Mouse (Mus musculus) urinary bladder, postnatal 25 days (tissue): ENCODE results near the gene Nrtn.

Source experiments
- DNase-seq: peaks from one replicate; pipeline ENCODE4 v3.0.0; 2022; ENCODE audit warnings: low spot score

Gene Nrtn

DNA sequence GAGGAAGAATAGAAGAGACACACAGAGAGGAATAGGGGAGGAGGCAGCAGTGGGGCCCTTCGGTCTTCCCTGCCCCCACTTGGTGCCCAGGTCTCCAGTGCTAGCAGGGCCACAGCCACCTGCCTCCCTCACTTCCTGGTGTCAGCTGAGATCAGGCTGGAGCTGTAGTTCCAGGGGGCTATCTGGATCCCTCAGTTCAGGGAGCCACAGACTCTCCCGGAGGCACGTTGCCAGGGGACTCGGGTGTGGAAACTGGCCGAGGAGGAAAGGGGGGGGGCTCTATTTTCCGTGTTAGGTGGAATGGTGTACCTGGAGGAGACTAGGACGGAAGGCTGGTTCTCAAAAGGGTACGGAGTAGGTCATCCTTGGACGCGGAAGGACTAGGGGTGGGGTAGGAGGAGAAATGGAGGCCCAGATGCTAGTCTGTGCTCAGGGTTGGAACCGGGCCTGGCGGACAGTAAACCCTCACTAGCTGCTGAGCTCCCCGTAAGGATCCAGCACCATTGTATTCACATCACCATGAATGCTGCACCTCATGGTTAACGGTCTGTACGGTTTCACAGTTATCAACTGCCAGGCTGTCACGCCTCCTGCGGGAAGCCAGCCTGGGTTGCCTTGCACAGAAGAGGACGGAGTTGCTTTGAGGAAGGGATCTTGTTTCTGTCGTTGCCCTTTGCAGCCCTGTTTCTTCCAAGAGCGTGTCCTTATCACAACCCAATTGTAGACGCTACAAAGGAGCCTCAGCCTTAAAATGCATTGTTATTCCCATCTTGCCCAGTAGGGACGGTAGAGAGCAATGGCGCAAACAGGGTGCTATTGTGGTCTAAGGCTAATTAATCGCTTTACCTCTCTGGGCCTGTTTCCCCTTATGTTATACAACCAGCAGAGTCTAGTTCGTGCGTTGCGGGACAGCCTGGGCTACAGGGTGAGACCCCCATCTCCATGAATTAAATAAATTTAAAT is 5.7 kb upstream of the Nrtn start:
- DNase-seq, result peak; percentile 46

DNA sequence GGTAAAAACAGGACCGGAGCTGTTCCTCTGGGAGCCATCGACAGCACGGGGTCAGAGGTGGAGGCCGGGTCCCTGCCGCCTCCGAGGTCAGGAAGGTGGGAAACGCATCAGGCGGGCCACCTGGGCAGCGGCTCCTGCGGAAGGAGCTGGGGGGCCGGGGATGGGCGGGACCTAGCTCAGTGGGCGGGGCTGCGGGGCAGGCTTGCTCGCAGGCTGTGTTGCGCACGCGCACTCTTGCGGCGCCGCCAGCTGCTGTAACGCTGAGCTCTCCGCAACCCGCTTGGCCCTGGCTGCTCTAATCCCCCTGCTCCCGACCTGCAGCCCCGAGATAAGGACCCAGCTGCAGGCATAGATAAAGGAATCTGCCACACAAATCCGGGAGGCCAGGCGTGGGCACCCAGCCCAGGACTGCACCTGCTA is 4.7 kb upstream of the Nrtn start:
- peak; percentile 86 for DNase-seq

DNA sequence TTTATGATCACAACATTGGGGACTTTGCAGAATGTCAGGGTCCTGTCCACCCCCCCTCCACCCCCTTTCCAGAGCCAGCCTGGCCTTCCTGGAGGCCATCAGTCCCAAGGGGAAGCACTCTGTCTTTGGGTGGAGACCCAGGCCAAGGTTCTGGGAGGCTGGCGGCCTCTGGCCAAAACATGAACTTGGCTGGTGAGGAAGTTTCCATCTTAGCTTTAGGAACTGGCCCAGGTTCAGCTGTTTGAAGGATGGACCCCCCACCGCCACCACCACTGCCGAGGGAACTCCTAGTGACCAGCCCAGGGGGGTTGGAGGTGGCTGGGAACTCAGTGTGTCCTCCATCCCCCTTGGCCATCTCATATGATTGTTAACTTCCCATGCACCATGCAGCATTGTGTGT is 3.7 kb upstream of the Nrtn start:
- no peak for DNase-seq

DNA sequence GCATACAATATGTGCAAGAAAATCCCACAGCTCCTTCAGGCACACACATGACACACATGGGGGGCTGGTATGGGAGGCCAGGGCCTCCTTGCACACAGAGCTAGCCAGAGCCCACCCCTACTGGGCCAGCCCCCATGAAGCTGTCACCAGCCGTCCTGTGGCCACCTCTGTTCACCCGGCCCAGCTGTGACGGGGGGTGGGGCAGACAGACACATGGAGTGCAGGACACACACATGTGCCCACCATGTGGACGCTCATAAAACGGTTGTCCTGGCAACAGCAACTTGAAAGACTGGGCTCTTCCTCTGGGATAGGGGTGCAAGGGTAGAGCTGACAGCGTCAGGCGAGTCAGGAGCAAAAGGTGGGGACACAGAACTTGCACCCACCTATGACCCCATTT is 1.9 kb upstream of the Nrtn start:
- no peak for DNase-seq

DNA sequence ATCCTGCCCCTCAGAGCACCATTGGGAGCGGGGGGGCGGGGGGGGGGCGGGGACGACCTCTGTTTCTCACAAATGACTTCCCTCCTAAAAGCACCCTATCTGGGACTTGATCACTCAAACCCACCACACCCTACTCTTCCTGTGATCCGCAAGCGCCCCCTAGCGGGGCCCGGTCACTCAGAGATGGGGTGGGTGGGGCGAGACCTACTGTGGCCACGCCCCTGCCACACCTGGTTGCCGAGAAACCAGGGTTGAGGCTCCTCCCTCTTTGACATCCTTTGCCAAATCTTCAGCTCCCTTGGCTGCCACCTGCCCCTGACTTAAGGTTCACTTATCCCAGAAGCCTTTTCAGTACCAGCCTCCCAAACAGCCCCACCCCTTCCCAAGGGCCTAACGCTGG is 802 bp upstream of the Nrtn start:
- peak; percentile 86 for DNase-seq

DNA sequence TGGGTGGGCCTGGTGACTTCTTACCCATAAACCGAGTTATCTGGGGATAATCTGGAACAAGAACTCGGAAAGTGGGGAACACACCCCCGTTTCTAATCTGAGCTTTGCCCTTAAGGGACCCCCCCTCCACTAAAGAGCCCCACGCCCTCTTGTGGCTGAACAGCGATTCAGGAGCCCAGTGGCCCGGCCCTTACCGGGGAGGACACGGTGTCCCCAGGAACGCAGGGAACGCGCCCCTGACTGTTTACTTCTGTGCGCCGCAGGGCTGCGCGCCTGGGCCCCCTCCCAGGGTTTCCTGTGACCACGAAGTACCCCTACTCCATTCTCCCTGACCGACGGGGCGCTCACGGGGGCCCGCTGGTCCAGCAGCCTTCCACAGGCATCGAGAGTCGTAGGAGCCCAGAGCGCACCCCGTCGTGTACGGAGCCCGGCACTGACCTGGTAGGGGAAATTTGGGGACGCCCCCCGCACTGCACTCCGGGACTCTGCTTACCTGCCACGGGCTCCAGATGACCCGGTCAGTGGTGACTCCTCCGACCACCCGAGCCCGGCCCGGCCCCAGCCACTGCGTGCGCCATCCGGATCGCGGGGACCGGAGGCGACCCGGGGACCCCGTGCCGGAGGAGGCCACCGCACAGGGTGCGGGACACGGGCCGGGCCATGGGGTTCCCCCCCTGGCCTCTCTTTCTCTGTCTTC is 479 bp downstream of the Nrtn start:
- peak; percentile 54 for DNase-seq

DNA sequence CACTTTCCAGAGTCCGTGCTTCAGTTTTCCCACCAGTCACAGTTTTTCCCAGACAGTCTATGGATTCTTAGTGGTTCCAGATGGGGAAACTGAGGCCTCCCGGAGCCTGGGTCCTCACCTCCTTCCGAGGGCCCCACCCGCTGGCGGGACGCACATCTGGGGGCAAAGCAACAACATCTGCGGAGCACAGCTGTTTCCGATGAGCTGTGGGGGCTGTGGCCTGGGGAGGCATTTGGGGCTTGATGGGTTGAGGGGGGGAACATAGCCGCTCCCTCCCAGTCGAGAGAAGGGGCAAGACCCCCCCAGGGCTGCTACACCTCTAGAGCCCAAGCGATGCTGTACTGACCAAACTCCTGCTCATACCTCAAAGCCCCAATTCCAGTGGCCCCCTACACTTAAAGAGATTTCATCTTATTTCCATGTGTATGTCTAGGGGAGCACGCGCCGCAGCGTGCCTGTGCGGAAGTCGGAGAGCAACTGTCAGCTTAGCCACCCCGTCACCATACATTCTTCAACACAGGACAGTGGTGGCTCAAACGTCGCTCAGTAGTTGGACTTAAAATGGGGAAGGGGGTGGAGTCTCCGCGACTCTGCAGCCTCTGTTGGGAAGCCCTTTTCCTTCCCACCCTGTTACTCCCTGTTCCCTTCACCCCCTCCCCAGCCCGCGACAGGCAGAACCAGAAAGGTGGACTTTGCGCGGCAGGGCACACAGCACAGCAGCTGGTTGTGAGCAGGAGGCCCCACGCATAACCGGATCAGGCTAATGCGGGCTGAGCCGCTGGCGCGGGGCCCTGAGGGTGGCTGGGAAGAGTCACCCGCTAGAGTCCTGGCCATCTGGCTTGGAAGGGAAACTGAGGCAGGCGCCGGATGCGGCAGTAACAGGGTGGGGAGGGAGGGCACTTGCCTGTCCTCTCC is 2.8 kb downstream of the Nrtn start:
- DNase-seq, result no peak

DNA sequence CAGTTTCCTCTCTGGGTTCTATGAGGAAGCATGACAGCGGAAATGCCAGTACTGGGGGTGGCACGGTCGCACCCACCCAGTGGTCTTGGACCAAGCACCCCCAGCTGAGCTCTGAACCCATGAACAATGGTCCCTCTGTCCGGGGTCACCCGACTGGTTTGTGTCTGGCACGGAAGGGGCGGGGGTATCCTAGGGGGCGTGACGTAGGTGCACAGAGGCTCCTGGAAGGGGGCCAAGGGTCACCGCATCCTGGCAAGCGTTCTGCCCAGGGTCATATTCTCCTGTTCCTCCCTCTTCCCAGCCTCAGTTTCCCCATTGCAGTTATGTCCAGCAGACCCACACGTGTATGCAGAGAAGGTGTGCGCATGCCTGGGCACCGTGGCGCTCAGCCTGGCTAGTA is 3.9 kb downstream of the Nrtn start:
- no peak for DNase-seq

DNA sequence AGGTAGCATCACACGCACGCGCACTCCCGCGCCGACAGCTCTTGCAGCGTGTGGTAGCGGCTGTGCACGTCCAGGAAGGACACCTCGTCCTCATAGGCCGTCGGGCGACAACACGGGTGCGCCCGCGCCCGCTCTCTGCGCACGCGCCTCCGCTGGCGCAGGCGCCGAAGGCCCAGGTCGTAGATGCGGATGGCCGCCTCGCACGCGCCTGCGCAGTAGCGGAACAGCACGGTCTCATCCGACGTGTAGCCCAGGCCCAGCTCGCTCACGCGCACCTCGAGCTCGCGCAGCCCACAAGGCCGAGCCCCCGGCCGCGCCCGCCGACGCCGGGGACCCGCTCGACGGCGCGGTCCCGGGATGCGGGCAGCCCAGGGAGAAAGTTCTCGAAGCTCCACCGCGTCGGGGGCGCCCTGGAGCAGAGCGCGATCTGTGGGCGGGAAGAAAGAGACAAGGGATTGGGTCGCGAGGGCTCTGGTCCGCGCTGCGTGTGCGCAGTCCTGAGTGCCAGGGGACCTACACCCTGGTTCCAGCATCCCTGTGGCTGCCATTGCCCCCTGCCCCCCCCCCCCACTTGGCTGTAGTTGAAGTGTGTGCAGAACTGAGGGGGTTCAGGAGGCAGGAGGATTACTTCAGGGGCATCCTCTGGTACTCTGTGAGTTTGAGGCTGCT is 5.8 kb downstream of the Nrtn start:
- DNase-seq, result no peak

DNA sequence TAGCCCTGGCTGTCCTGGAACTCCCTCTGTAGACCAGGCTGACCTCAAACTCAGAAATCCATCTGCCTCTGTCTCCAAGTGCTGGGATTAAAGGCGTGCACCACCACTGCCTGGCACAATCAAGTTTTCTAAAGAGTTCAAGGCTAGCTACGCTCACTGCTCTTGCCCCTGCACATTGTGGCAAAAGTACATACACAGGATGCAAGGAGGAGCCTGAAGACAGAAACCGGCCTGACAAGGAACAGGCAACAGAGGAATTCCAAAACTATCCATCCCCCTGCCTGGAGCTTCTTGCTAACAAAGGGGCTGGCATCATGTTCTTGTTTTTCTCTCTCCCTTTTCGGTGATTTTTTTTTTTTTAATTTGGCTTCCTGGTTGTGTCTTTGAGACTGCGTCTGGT is 13.2 kb downstream of the Nrtn start:
- DNase-seq, result no peak

DNA sequence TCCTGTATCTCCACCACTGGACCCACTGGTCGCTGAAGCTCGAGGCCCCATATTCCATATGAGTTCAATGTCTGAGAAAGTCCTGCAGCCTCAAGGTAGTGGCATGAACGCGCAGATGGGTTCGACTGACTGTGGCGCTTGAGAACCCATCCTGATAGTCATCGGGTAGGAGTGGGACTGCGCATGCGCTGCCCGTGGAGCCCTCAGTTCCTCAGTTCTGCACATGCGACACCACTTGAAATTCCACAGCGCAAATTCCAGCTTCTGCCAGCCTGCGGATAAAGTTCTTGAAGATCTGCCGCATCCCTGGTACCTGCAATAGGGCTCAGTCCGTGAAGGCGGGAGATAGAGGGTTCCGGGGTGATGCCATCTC is 16.6 kb downstream of the Nrtn start:
- DNase-seq, result no peak

DNA sequence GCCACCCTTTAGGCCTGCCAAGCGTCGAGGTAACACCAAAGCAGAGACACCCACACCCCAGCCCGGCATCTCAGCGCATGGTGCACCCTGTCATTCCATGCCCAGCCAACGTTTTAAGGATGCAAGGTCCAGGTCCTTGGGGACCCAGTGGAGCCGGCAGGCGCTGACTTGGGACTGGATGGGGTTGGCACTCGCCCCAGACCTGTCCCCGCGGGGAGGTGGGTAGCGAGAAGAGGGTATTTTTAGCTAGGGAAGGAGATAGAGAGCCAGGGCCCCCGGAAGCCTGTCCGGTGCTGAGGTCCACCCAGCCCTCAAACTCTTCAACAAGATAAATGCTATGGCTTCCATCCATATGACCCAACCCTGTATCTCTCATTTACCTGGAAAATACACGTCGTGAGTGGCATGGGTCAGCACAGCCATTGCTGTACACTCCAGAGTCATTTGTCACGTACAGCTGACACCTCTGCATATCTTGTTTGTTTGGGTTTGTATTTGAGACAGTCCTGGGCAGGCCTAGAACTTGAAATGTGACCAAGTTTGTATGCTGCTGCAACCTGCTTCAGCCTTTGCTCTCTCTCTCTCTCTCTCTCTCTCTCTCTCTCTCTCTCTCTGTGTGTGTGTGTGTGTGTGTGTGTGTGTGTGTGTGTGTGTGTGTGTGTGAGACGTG is 17.1 kb downstream of the Nrtn start:
- no peak for DNase-seq

DNA sequence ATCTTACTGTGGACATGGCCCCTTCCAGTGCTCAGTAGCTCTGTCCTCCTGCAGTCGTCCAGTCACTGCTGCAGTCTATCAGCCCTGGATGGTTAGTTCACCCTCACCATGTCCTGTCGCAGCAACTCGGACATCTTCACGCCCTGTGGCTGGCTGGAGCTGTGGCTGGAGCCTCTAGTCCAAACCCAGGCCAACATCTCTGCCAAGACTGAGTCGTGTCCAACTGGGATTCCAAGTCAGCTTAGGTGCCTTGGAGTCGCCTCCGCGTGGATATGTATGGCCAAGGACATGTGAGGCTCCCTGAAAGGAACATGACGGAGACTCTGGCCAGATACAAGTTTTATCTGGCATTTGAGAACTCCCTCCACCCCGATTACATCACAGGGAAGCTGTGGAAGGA is 19.1 kb downstream of the Nrtn start:
- no peak for DNase-seq

DNA sequence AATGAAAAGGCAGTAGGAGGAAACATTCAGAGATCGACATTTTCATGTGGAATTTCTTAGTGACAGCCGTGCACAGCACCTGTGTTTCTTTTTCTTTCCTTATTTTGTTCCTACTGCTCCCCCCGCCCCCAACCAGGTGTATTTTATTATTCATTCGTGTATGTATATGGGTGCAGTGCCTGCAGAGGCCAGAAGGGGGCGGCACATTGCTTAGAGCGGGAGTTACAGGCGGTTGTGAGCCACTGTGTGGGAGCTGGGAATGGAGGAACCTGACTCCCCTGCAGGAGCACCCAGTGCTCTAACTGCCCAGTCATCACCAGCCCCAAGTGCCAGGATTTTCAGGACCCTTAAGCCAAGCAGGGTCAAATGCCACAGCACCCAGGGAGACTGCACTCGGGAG is 20.8 kb downstream of the Nrtn start:
- no peak for DNase-seq

DNA sequence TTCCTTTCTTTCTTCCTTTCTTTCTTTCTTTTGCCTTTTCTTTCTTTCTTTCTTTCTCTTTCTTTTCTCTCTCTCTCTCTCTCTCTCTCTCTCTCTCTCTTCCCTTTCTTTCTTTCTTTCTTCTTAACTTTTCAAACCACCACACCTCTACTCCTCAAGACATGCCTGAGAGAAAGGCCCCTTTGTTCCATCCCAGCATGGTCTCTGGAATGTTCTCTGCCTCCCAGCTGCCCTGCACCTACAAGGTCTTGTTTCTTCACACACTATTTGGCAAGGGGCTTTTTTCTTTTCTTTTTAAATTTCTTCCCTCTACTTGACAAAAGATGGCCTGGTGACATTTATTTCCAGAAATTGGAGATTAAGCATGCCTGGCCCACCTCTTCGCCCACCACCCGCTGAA is 27.7 kb downstream of the Nrtn start:
- no peak for DNase-seq

DNA sequence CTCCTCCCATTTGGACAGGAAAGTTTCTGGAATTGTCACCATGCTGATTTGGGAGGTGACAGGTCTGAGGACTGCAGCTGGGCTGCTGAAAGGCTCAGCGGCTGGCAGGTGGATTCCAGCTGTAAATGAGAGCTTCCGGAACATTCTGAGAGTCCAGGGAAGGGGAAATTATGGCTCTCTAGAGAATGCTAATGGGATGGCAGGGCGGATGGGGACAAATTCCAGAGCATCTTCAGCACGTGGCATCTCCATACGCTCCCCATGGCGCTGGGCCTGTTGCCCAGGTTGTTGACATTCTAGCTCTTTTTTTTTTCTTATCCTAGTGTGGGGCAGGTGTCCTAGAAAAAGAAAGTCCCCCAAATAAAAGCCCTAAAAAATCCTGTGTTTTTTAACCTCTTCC is 28.2 kb downstream of the Nrtn start:
- DNase-seq, result no peak

DNA sequence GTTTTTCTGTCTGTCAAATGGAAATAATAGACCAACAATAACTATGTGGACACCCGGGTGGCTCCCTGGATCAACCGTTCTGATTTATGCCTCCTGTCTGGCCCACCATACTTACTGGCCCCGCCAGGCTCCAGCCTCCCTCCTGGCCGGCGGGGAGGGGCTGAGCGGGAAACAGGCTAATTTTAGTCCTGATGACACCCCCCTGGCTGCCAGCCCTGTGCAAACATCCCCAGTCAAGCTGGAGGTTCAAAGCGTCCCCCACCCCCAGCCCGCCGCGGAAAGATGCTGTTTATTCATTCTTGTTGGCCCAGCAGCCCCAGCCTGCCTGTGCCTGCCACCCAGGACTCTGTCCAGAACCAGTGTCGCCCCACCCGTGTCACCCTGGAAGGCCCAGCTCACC is 29.2 kb downstream of the Nrtn start:
- no peak for DNase-seq

DNA sequence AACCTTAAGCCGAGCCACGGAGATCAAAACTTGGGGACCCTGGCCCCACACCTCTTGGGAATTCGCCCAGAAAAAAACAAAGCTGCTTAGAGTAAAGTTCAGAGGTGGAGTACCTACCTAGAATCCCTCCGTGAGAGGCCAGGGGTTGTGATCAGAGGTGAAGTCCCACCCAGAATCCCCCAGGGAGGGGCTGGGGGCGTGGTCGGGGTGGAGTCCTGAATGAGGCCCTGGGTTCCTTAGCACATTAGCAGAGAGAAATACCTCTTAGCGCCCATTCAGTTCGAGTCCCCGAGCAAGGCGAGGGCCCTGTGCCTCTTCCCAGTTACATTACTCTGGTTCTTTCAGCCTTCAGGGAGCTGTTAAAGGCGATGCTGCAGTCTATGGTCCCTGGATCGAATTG is 29.7 kb downstream of the Nrtn start:
- DNase-seq, result no peak

DNA sequence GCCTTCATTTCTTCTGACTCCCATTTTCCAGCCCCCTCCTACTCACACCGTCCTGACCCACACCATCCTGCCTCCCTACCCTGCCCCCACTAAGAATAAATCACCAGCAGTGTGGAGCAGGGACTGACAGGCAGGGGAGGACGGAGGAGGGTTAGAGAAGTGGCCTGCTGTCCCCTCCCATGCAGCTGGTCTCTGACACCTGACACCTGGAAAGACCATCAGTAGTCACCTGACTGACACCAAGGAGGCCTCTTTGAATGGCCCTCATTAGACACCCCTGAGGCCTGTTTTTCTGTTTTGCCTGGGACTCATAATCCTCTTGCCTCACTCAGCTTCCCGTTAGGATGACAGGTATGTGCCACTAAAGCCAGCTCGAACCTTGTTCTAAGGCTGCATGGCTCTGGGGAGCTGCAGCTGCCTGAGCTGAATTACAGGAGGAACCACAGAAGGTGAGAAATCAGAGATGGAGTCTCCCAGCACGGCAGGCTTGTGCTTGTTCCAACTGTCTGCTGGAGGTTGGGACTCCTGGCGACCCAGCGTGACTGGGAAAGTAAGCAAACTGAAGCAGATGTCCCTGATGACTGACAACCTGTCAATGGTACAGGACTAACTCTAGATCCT is 30.2 kb downstream of the Nrtn start:
- no peak for DNase-seq

DNA sequence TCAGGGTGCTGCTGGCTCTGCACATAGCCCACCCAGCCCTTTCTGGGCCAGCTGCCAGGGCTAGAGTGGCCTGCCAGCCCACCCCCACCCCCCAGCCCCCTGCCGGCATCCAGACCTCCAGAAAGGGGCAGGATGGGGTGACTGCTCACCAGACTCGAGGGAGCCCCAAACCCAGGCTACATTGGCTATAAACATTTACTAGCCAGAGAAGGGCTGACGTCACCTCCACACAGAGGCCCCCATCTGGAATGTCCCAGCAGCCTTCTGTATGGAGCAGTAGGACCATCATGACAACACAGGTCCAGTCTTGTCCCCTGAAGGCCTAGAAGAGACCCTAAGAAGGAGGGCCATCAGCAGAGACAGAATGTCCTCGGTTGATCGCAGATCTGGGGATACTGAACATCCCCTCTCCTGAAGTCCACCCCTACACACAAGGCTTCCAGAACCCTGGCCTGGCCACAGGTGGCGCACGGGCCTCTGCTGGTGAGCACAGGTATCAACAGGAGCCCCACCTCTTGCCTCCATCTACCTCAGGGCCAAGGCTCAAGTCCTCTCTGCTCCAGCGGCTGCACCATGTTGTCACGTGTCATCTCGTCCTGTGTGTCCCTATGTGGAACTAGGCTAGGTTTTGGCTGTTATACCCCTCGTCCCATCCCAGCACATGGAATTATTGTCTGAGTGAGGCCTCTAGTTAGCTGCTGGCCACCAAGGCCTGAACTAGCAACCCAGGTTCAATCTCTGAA is 33.7 kb downstream of the Nrtn start:
- DNase-seq, result no peak
